Mouse (Mus musculus) bone marrow, adult 2 months (tissue): ENCODE results near the gene Tnip1.

ENCODE experiments used
- CTCF ChIP-seq: fragments of 200-500 bp; IDR thresholded peaks from 2 replicates; pipeline ENCODE4 v1.5.1; 2011; ENCODE audit warnings: low read length, control low read depth; ENCODE audit not compliant: control insufficient read depth, insufficient read depth
- POLR2A ChIP-seq: fragments of 200-500 bp; IDR thresholded peaks from 2 replicates; pipeline ENCODE4 v1.6.1; 2011; ENCODE audit warnings: low read depth, mild to moderate bottlenecking, control low read depth, low read length, borderline replicate concordance; ENCODE audit not compliant: control insufficient read depth

DNA sequence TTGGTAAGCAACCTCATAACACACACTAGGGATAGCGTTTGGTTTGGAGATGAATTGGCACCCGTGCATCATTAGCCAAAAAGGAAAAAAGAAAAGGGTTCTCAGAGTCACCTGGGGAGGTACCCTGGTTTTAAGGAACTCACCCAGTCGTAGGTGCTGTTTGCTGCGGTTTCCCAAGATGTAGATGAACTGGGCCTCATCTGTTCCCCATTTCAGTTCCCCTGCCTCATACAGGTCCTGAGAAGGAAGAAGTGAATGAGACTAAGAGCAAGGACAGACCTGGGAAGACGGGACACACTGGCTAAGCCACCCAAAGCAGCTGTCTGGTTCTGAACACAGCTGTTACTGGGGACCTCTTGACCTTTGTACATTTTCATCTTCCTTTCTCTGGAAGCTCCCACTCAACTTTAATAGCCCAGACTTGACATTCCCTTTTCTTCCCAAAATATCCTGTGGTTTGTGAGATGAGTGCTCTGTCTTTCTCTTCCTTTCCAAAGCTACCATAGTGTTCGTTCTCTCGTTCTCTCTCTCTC, 42.3 kb upstream of the Tnip1 start:
- TF ChIP-seq POLR2A = no peak
- TF ChIP-seq CTCF = no peak
